Mouse (Mus musculus) lung, embryonic 15.5 days (tissue): Measurements from ENCODE around the gene Klhdc8a. TPM values are rescaled to one million over a fixed set of nuclear protein-coding genes. Genes with fewer than 3 reads are reported as not detected.

ENCODE experiments used
- ATAC-seq: fragments of 200-750 bp; cut with Nextera tagmentation; 2 replicates; pipeline ENCODE4 v1.8.0; 2017; ENCODE audit warnings: moderate number of reproducible peaks, borderline replicate concordance; ENCODE audit not compliant: low FRiP score, low TSS enrichment; ENCODE audit errors: extremely low read depth
- H3K27ac ChIP-seq: fragments of 300-500 bp; sonication (generic); 2 replicates; pipeline ENCODE4 v1.5.1; 2015; ENCODE audit warnings: moderate library complexity, mild to moderate bottlenecking, inconsistent platforms
- H3K27me3 ChIP-seq: fragments of 300-500 bp; sonication (generic); 2 replicates; pipeline ENCODE4 v1.6.1; 2015; ENCODE audit warnings: inconsistent platforms
- H3K36me3 ChIP-seq: fragments of 300-500 bp; sonication (generic); 2 replicates; pipeline ENCODE4 v1.6.1; 2015; ENCODE audit warnings: inconsistent platforms
- H3K4me1 ChIP-seq: fragments of 300-500 bp; sonication (generic); 2 replicates; pipeline ENCODE4 v1.6.1; 2015; ENCODE audit warnings: inconsistent platforms
- H3K4me2 ChIP-seq: fragments of 300-500 bp; sonication (generic); 2 replicates; pipeline ENCODE4 v1.6.1; 2015; ENCODE audit warnings: inconsistent platforms, mild to moderate bottlenecking, moderate library complexity
- H3K4me3 ChIP-seq: fragments of 300-500 bp; sonication (generic); 2 replicates; pipeline ENCODE4 v1.5.1; 2015; ENCODE audit warnings: mild to moderate bottlenecking, inconsistent platforms
- H3K9ac ChIP-seq: fragments of 300-500 bp; sonication (generic); 2 replicates; pipeline ENCODE4 v1.6.1; 2015; ENCODE audit warnings: inconsistent platforms
- H3K9me3 ChIP-seq: fragments of 300-500 bp; sonication (generic); 2 replicates; pipeline ENCODE4 v1.6.1; 2016; ENCODE audit warnings: inconsistent platforms
- WGBS: fragments of 180-500 bp; shearing (Covaris S2); methylation state at CpG from one replicate; pipeline ENCODE4 v1.1.7; 2015; 5-methylcytosine and 5-hydroxymethylcytosine counted together
- polyA plus RNA-seq: library from polyadenylated mRNA; unstranded; fragments of >200 nt; fragmentation: Nextera tagmentation; extraction: Ambion mirVana; gene quantifications from 2 replicates; pipeline ENCODE4 v1.2.1, GENCODE M21; 2015

The Klhdc8a gene
- polyA plus RNA-seq, 1 experiment from 2014 or later, result 0.56 TPM

- peaks cover 58% of the 10 kb centered on the region for H3K4me1 ChIP-seq
- WGBS, result 20% methylated on average over 21 of the region's 21 CpGs
- H3K9ac ChIP-seq, result no peak overlapping the region
- peaks cover 3% of the 10 kb centered on the region; the same call in 1 of the 2 replicates for H3K27me3 ChIP-seq
- H3K9me3 ChIP-seq, result no peaks in the 10 kb centered on the region
- H3K36me3 ChIP-seq, result no peaks in the 10 kb centered on the region
- H3K4me3 ChIP-seq, result no peak overlapping the region
- H3K4me2 ChIP-seq, result peak overlapping the region; percentile 24
- ATAC-seq, result peak; percentile 29; the same call in 1 of the 2 replicates
- peak overlapping the region; percentile 88 for H3K27ac ChIP-seq
Observed at GRCm38 (mm10) chr1:132292318-132293129, 5.9 kb upstream of the Klhdc8a start.

GRCm38 (mm10) chr1:132295506-132295905 lies 2.9 kb upstream of the Klhdc8a start:
- no peaks in the 10 kb centered on the region for H3K36me3 ChIP-seq
- H3K4me2 ChIP-seq, result no peak overlapping the region
- ATAC-seq, result no peak
- WGBS, result 52% methylated on average over 7 of the region's 7 CpGs
- no peak overlapping the region for H3K9ac ChIP-seq
- H3K27me3 ChIP-seq, result peaks cover 32% of the 10 kb centered on the region
- H3K4me3 ChIP-seq, result no peak overlapping the region
- H3K4me1 ChIP-seq, result peaks cover 75% of the 10 kb centered on the region
- H3K9me3 ChIP-seq, result no peaks in the 10 kb centered on the region
- peak overlapping the region; percentile 84 for H3K27ac ChIP-seq

DNA sequence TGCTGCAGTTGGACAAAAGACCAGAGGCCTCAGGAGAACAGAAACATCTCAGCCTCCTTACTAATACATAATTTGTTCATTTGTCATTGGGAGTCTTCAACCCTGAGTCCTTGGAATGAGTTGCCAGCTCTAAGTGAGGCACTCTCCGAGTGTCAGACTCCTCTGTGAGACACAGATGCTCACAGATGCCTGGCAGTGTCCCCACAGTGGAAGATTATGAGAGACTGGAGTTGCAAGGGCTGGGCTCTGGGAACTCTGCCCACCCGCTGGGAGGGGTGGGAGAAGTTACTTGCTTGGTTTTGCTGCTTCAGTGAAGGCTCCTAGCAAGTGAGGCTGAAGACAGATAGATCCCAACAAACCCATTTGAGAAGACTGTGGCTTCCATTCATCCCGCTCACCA lies 2.4 kb upstream of the Klhdc8a start:
- Histone ChIP-seq H3K4me2 (no peak overlapping the region), H3K9ac (no peak overlapping the region), H3K4me1 (peaks cover 74% of the 10 kb centered on the region), H3K36me3 (no peaks in the 10 kb centered on the region), H3K27ac (peak overlapping the region; percentile 84), H3K4me3 (no peak overlapping the region), H3K27me3 (peaks cover 33% of the 10 kb centered on the region), H3K9me3 (no peaks in the 10 kb centered on the region)
- 50% methylated on average over 3 of the region's 3 CpGs for WGBS
- ATAC-seq, result no peak

DNA sequence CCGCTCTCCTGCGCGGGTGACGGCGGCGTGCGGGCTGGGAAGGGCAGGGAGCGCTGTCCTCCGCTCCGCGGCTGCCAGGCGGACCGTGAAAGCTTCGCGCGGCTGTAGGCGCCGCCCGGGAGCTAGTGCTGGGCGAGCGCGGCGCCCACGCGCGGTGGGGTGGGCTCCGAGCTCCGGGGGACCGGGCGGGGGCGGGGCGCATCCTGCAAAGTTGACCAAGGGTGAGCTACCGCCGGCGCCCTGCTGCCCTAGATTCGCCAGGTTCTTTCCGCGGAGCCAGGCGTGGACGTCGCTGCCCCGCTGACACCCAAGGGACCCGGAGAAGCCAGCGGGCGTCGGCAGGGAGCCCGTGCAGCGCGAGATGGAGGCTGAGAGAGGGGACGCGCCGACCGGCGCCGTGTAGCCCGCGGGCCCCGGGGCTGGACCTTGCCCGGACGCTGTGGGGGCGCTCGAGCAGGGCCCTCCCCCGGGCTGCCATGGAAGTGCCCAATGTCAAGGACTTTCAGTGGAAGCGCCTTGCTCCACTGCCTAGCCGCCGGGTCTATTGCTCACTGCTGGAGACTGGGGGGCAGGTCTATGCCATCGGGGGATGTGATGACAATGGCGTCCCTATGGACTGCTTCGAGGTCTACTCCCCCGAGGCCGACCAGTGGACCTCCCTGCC lies 507 bp downstream of the Klhdc8a start:
- ATAC-seq, result peak; percentile 44; the same call in 1 of the 2 replicates
- H3K36me3 ChIP-seq, result no peaks in the 10 kb centered on the region
- H3K4me1 ChIP-seq, result peaks cover 50% of the 10 kb centered on the region
- H3K27me3 ChIP-seq, result peaks cover 36% of the 10 kb centered on the region
- peak overlapping the region; percentile 98 for H3K4me2 ChIP-seq
- peak overlapping the region; percentile 53 for H3K9ac ChIP-seq
- 2% methylated on average over 71 of the region's 71 CpGs for WGBS
- no peak overlapping the region for H3K27ac ChIP-seq
- peak overlapping the region; percentile 50 for H3K4me3 ChIP-seq
- no peaks in the 10 kb centered on the region for H3K9me3 ChIP-seq

GRCm38 (mm10) chr1:132299744-132300143 lies 1.3 kb downstream of the Klhdc8a start:
- Histone ChIP-seq H3K9me3 (no peaks in the 10 kb centered on the region), H3K27ac (no peak overlapping the region), H3K4me1 (peaks cover 44% of the 10 kb centered on the region), H3K4me2 (peak overlapping the region; percentile 98), H3K27me3 (peaks cover 38% of the 10 kb centered on the region), H3K9ac (no peak overlapping the region), H3K4me3 (no peak overlapping the region; the same call in 1 of the 2 replicates), H3K36me3 (no peaks in the 10 kb centered on the region)
- no peak for ATAC-seq
- WGBS, result 66% methylated on average over 5 of the region's 5 CpGs

DNA sequence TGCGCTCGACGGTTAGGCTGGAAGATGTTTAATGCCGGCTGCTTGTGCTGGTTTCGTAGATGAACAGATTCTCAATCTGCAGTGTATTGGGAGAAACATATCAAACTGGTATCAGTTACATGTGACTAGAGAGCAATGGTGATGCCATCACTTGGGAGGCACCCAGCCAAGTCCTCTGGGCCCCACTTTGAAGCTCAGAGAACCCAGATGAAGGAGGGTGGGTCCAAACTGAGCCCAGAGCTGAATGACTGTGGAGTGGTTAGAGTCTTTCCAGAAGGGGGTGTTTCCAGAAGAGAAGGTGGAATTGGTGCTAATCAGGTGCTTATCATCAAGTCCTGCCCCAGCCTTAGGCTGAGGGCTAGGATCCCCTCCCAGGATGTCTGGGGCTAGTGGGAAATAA lies 2.8 kb downstream of the Klhdc8a start:
- Histone ChIP-seq H3K27me3 (peaks cover 43% of the 10 kb centered on the region), H3K9ac (no peak overlapping the region), H3K9me3 (no peaks in the 10 kb centered on the region), H3K4me1 (peaks cover 29% of the 10 kb centered on the region), H3K27ac (no peak overlapping the region), H3K4me2 (no peak overlapping the region), H3K36me3 (no peaks in the 10 kb centered on the region), H3K4me3 (no peak overlapping the region)
- no peak for ATAC-seq
- 89% methylated on average over 5 of the region's 5 CpGs for WGBS

DNA sequence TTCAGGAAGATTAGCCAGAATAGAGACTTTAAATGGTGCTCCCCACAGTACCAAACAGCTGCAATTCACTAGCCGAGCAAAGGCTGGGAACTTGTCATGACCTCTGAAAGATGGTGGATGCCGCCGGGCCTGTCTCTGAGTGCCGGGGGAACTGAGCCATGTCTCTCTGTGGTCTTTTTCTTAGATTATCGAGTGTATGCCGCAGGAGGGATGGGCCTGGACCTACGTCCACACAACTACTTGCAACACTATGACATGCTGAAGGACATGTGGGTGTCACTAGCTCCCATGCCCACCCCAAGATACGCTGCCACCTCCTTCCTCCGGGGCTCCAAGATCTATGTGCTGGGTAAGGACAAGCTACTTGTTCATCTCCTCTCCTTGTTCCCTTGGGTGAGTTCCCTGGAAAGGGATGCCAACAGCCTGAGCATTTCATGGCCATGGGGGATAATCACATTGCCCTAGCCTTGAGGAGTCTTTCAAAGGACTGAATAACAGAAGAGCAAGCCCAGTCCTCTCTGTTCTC lies 4.0 kb downstream of the Klhdc8a start:
- Histone ChIP-seq H3K36me3 (no peaks in the 10 kb centered on the region), H3K4me3 (no peak overlapping the region), H3K9ac (no peak overlapping the region), H3K27ac (no peak overlapping the region), H3K4me1 (peaks cover 22% of the 10 kb centered on the region), H3K9me3 (no peaks in the 10 kb centered on the region), H3K27me3 (peaks cover 41% of the 10 kb centered on the region), H3K4me2 (no peak overlapping the region)
- WGBS, result 85% methylated on average over 9 of the region's 9 CpGs
- ATAC-seq, result no peak

DNA sequence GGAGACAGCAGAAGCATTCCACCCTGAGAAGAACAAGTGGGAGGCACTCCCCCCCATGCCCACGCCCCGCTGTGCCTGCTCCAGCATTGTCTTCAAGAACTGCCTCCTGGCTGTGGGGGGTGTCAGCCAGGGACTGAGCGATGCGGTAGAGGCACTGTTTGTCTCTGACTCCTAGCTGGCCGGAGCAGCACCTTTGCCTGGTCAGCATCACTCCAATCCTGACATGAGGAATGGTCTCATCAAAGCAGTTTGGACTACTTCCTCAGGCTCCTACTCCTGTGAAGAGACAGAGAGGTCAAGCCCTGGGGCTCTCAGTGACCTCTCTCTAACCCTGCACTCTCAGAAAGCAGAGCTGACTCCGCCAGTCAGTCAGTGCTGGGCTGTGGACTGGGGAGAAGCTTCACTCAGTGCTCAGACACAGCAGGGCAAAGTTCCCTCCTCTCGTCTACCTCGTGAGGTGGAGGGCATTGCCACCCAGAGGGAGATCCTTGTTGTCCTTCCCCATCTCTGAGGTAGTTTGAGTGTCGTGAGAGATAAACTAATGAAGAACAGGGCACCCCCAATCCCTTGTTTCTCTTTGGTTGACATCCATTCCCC lies 6.3 kb downstream of the Klhdc8a start:
- ATAC-seq, result no peak
- Histone ChIP-seq H3K9ac (no peak overlapping the region), H3K27ac (no peak overlapping the region), H3K27me3 (peaks cover 19% of the 10 kb centered on the region), H3K36me3 (no peaks in the 10 kb centered on the region), H3K9me3 (no peaks in the 10 kb centered on the region), H3K4me3 (no peak overlapping the region), H3K4me1 (no peaks in the 10 kb centered on the region), H3K4me2 (no peak overlapping the region)
- WGBS, result 32% methylated on average over 9 of the region's 9 CpGs

DNA sequence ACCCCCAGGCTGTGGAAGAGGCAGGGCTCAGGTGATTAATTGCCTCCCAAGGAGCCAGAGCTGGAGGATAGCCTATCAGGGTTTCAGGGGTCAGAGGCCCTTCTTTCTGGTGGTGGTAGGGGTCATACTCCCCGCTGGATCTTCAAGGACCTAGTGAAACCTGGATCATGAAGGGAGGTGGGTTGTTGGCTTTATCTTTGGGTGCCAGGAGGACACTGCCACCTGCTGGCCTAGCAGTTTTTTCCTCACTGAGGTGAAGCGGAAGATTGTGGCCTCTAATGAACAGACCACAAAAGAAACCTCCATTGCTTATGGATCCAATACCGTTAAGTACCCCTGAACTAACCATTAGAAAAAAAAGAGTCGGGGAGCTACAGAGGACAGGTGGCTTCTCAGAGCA lies 7.7 kb downstream of the Klhdc8a start:
- Histone ChIP-seq H3K4me3 (no peak overlapping the region), H3K9me3 (no peaks in the 10 kb centered on the region), H3K9ac (no peak overlapping the region), H3K27ac (no peak overlapping the region), H3K36me3 (no peaks in the 10 kb centered on the region), H3K4me2 (no peak overlapping the region), H3K27me3 (peaks cover 10% of the 10 kb centered on the region; the same call in 1 of the 2 replicates), H3K4me1 (no peaks in the 10 kb centered on the region)
- no peak for ATAC-seq
- 35% methylated on average over 4 of the region's 4 CpGs for WGBS

DNA sequence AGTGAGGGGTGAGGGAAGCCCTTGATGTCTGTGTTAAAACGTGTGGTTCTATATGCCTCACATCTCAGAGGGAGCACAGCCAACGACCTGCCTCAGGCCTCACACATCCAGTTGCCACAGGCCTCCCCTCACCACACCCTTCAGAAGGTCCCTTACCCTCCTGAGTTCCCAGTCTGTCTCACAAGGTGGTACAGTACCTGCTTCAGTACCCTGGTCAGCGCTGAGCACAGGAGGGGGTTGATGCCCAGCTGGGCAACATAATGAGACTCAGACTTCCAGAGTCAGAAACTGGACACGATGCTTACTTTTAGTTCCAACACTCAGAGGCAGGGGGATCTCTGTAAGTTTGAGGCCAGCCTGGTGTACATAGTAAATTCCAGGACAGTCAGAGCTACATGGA lies 8.4 kb downstream of the Klhdc8a start:
- H3K27me3 ChIP-seq, result peaks cover 10% of the 10 kb centered on the region; the same call in 1 of the 2 replicates
- H3K4me2 ChIP-seq, result no peak overlapping the region
- H3K9me3 ChIP-seq, result no peaks in the 10 kb centered on the region
- peaks cover 2% of the 10 kb centered on the region; the same call in 1 of the 2 replicates for H3K4me1 ChIP-seq
- ATAC-seq, result no peak
- H3K36me3 ChIP-seq, result no peaks in the 10 kb centered on the region
- no peak overlapping the region for H3K27ac ChIP-seq
- 12% methylated on average over 4 of the region's 4 CpGs for WGBS
- no peak overlapping the region for H3K9ac ChIP-seq
- no peak overlapping the region for H3K4me3 ChIP-seq

- no peak for ATAC-seq
- Histone ChIP-seq H3K9ac (no peak overlapping the region), H3K4me3 (no peak overlapping the region), H3K9me3 (no peaks in the 10 kb centered on the region), H3K27ac (no peak overlapping the region), H3K36me3 (no peaks in the 10 kb centered on the region), H3K4me2 (no peak overlapping the region), H3K27me3 (peaks cover 10% of the 10 kb centered on the region; the same call in 1 of the 2 replicates), H3K4me1 (peaks cover 9% of the 10 kb centered on the region)
- 78% methylated on average over 6 of the region's 6 CpGs for WGBS
Observed at GRCm38 (mm10) chr1:132307962-132308361, 9.5 kb downstream of the Klhdc8a start.
